In genomic region chr16:45251773-45252413, GRCm38 (mm10) we compare ENCODE assay signal across 20 mouse cellular contexts. TPM values are rescaled to one million over a fixed set of nuclear protein-coding genes. Genes with fewer than 3 reads are reported as not detected.
DNase-seq lines count a peak whose midpoint lies in the region; ATAC-seq and TF ChIP-seq lines count a peak whose summit lies in the region.
"Had no signal": no experiment of that assay in that cellular context is flagged by ENCODE, and none has a peak within 500 bp of the region (broad histone marks: within the 10 kb centered on the region; RNA-seq: fewer than 3 reads in every experiment).

No protein-coding gene starts in this region.

- H3K36me3 ChIP-seq in spleen, adult 2 months (ENCODE audit: control insufficient read depth, insufficient read depth, low read length): peaks cover 30% of the 10 kb centered on the region
- peaks cover 0 to 33% of the 10 kb centered on the region in 2 experiments for H3K36me3 ChIP-seq in CH12.LX (replicated peaks in 1 of 2; ENCODE audit: control insufficient read depth in 1 of 2, insufficient read depth in 1 of 2, low read length in 1 of 2)
- H3K36me3 ChIP-seq in midbrain, embryonic 10.5 days: no peaks in the 10 kb centered on the region
- H3K36me3 ChIP-seq: limb, embryonic 12.5 days; liver, embryonic 13.5 days; lung, embryonic 15.5 days; midbrain, embryonic 15.5 days; neural tube, embryonic 15.5 days had no signal

- DNase-seq in spleen, adult 2 months (ENCODE audit: low read depth in 1 of 2, low spot score in 2 of 2): peak in 1 of 2 experiments; percentile 61
- DNase-seq in spleen, adult 18-20 months: no peak
- DNase-seq in CD4-positive helper T cell, adult 2 months (ENCODE audit: low read depth, low spot score): peak; percentile 81
- peak; percentile 73 for DNase-seq in CH12.LX (ENCODE audit: extremely low read depth)
- DNase-seq in naive thymus-derived CD4-positive, alpha-beta T cell, adult 2 months (ENCODE audit: low read depth): peak; percentile 72
- DNase-seq in midbrain, embryonic 10.5 days (ENCODE audit: low spot score): no peak
- DNase-seq in gastrocnemius, postnatal 4 days (ENCODE audit: low spot score in 2 of 2): no peak
- DNase-seq: adrenal gland, adult 2 months; cerebellum, adult 9-10 months; gastrocnemius, postnatal 14 days; liver, embryonic 13.5 days; right cerebral cortex, postnatal 4 days had no signal

- dilution Hi-C loops in CH12.LX (cut with MboI; ENCODE audit: extremely low pct_ligation_motif_present, extremely low pct_unique_long_range_greater_than_20kb, low sequenced_read_pairs): no loop called here

- TF ChIP-seq RAD21 in CH12.LX (IDR thresholded peaks at IDR 0.05; ENCODE audit: low read depth, low read length): no peak

- peak overlapping the region; percentile 91 for H3K27ac ChIP-seq in spleen, adult 2 months (ENCODE audit: insufficient read depth, low read length)
- H3K27ac ChIP-seq in CH12.LX (ENCODE audit: insufficient read depth, low read depth): no peak overlapping the region
- no peak overlapping the region for H3K27ac ChIP-seq in midbrain, embryonic 10.5 days (replicated peaks)
- H3K27ac ChIP-seq: forebrain, embryonic 13.5 days; limb, embryonic 12.5 days; liver, embryonic 13.5 days; lung, embryonic 15.5 days; midbrain, embryonic 15.5 days; neural tube, embryonic 15.5 days had no signal

- H3K27me3 ChIP-seq in spleen, adult 2 months (ENCODE audit: control insufficient read depth, insufficient read depth, low read length): no peaks in the 10 kb centered on the region
- H3K27me3 ChIP-seq in CH12.LX (replicated peaks): no peaks in the 10 kb centered on the region
- H3K27me3 ChIP-seq in midbrain, embryonic 10.5 days (ENCODE audit: low read depth, poor library complexity, severe bottlenecking): no peaks in the 10 kb centered on the region
- H3K27me3 ChIP-seq: forebrain, embryonic 13.5 days; limb, embryonic 12.5 days; liver, embryonic 13.5 days; lung, embryonic 15.5 days; midbrain, embryonic 15.5 days; neural tube, embryonic 15.5 days had no signal

- H3K4me3 ChIP-seq in spleen, adult 2 months (ENCODE audit: extremely low read depth, insufficient read depth, insufficient read length): no peak overlapping the region
- no peak overlapping the region for H3K4me3 ChIP-seq in CH12.LX (replicated peaks in 1 of 3; ENCODE audit: low read depth in 2 of 3, low read length in 2 of 3, poor library complexity in 1 of 3)
- no peak overlapping the region for H3K4me3 ChIP-seq in midbrain, embryonic 10.5 days
- H3K4me3 ChIP-seq: forebrain, embryonic 13.5 days; limb, embryonic 12.5 days; liver, embryonic 13.5 days; lung, embryonic 15.5 days; midbrain, embryonic 15.5 days; myocyte; neural tube, embryonic 15.5 days had no signal

- in situ Hi-C loops in CH12.LX (cut with MboI; ENCODE audit: low pct_ligation_motif_present, low pct_unique_long_range_greater_than_20kb, low sequenced_read_pairs): no loop called here

- peaks cover 18% of the 10 kb centered on the region for H3K4me1 ChIP-seq in spleen, adult 2 months (ENCODE audit: control insufficient read depth, insufficient read depth, insufficient read length)
- H3K4me1 ChIP-seq in CH12.LX (ENCODE audit: control insufficient read depth in 1 of 2, insufficient read depth in 2 of 2): peaks cover 13 to 40% of the 10 kb centered on the region in 2 experiments; a peak in 3 of 4 replicates
- no peaks in the 10 kb centered on the region for H3K4me1 ChIP-seq in midbrain, embryonic 10.5 days
- H3K4me1 ChIP-seq: limb, embryonic 12.5 days; liver, embryonic 13.5 days; midbrain, embryonic 15.5 days had no signal

- TF ChIP-seq CTCF in spleen, adult 2 months (IDR thresholded peaks at IDR 0.05; ENCODE audit: extremely low read depth, insufficient read depth, insufficient read length, insufficient replicate concordance): no peak
- TF ChIP-seq CTCF in CH12.LX (conservative IDR thresholded peaks at IDR 0.05 in 1 of 2, IDR thresholded peaks at IDR 0.05 in 1 of 2; ENCODE audit: low read depth in 2 of 2, low read length in 2 of 2): no peak

- H3K9ac ChIP-seq in CH12.LX (ENCODE audit: insufficient read depth, low read depth): no peak overlapping the region
- H3K9ac ChIP-seq: forebrain, embryonic 13.5 days; limb, embryonic 12.5 days; liver, embryonic 13.5 days; lung, embryonic 15.5 days; midbrain, embryonic 15.5 days; neural tube, embryonic 15.5 days had no signal

- no peaks in the 10 kb centered on the region for H3K79me2 ChIP-seq in CH12.LX (replicated peaks; ENCODE audit: control insufficient read depth, extremely low read depth, insufficient read depth, poor library complexity, severe bottlenecking)

- TF ChIP-seq POLR2A in spleen, adult 2 months (IDR thresholded peaks at IDR 0.05; ENCODE audit: low read depth, low read length): no peak
- TF ChIP-seq POLR2A in CH12.LX (IDR thresholded peaks at IDR 0.05; ENCODE audit: low read depth, low read length): no peak

- peak overlapping the region; percentile 47; the same call in 1 of the 2 replicates for H3K4me2 ChIP-seq in CH12.LX (ENCODE audit: insufficient read depth, low read depth, poor library complexity, severe bottlenecking)
- H3K4me2 ChIP-seq: forebrain, embryonic 13.5 days; limb, embryonic 12.5 days; liver, embryonic 13.5 days; lung, embryonic 15.5 days; midbrain, embryonic 15.5 days; neural tube, embryonic 15.5 days had no signal

- WGBS in spleen, adult 2 months: 22% methylated on average over 6 of the region's 6 CpGs
- 89% methylated on average over 6 of the region's 6 CpGs for WGBS in midbrain, embryonic 10.5 days

- H3K9me3 ChIP-seq in CH12.LX (replicated peaks; ENCODE audit: low read length): no peaks in the 10 kb centered on the region
- no peaks in the 10 kb centered on the region for H3K9me3 ChIP-seq in midbrain, embryonic 10.5 days (replicated peaks)
- H3K9me3 ChIP-seq: forebrain, embryonic 13.5 days; limb, embryonic 12.5 days; liver, embryonic 13.5 days; lung, embryonic 15.5 days; midbrain, embryonic 15.5 days; neural tube, embryonic 15.5 days had no signal

- no peak for ATAC-seq in granulocyte monocyte progenitor cell, adult 5-6 weeks (replicated peaks; ENCODE audit: poor library complexity, severe bottlenecking)
- ATAC-seq: forebrain, embryonic 13.5 days; midbrain, embryonic 15.5 days had no signal

- peak; percentile 84 for TF ChIP-seq EP300 in CH12.LX (IDR thresholded peaks at IDR 0.05; ENCODE audit: low read length)

TF ChIP-seq in CH12.LX, 34 proteins besides CTCF, POLR2A, EP300 and RAD21:
- TF ChIP-seq MEF2A (IDR thresholded peaks at IDR 0.05; ENCODE audit: borderline replicate concordance, low read depth, low read length) (peak; percentile 96), USF1 (IDR thresholded peaks at IDR 0.05; ENCODE audit: low read depth, low read length) (no peak), MYC (IDR thresholded peaks at IDR 0.05; ENCODE audit: low read depth, low read length) (no peak), TCF12 (IDR thresholded peaks at IDR 0.05; ENCODE audit: low read depth, low read length) (peak; percentile 40; the same call in 1 of the 2 replicates), CHD1 (IDR thresholded peaks at IDR 0.05; ENCODE audit: low read depth, low read length) (peak; percentile 29; the same call in 1 of the 2 replicates), BHLHE40 (IDR thresholded peaks at IDR 0.05; ENCODE audit: low read depth, low read length) (peak; percentile 67), IRF4 (IDR thresholded peaks at IDR 0.05; ENCODE audit: low read depth, low read length) (peak; percentile 90), MXI1 (IDR thresholded peaks at IDR 0.05; ENCODE audit: low read depth, low read length) (peak; percentile 53; the same call in 1 of the 2 replicates), GABPA (IDR thresholded peaks at IDR 0.05; ENCODE audit: insufficient replicate concordance, low read depth, low read length) (no peak), JUND (conservative IDR thresholded peaks at IDR 0.05; ENCODE audit: low read depth, low read length) (peak; percentile 90), ZNF384 (IDR thresholded peaks at IDR 0.05; ENCODE audit: low read depth, low read length) (0 out of 2 replicates have a peak, but pooled peaks have one; percentile 22), JUN (IDR thresholded peaks at IDR 0.05; ENCODE audit: insufficient read depth, low read depth, low read length) (peak; percentile 77), ETS1 (conservative IDR thresholded peaks at IDR 0.05; ENCODE audit: low read depth, low read length) (peak; percentile 58; the same call in 1 of the 2 replicates), CHD2 (IDR thresholded peaks at IDR 0.05; ENCODE audit: low read length) (peak; percentile 51; the same call in 1 of the 2 replicates), ZMIZ1 (IDR thresholded peaks at IDR 0.05; ENCODE audit: low read depth, low read length) (no peak)

RNA-seq across cellular contexts. Expression of gene Btla, which starts 27.8 kb away (rescaled TPM):
- polyA plus RNA-seq in spleen, adult 2 months (2012; rRNA removed): 25.0 and 26.3 TPM in 2 replicates
- total RNA-seq in CH12.LX (2012; rRNA removed): 4.9 and 5.9 TPM in 2 replicates
- total RNA-seq in CH12.LX (2014; rRNA removed): 37.7 and 40.3 TPM in 2 replicates
- 25.5 and 25.8 TPM in 2 replicates for polyA plus RNA-seq in CH12.LX (2012; ENCODE audit: insufficient read length, low read depth)
- 0.72 and 0.73 TPM in 2 replicates for polyA plus RNA-seq in midbrain, embryonic 10.5 days (2016; fragmentation: Nextera tagmentation; extraction: Ambion mirVana)
- total RNA-seq in granulocyte monocyte progenitor cell, adult 5-6 weeks (2014; fragmentation: Nextera tagmentation): 6.1 and 12.1 TPM in 2 replicates
- 4.4 and 5.6 TPM in 2 replicates for total RNA-seq in granulocyte monocyte progenitor cell, adult 5-6 weeks (2017)
- total RNA-seq in gastrocnemius, postnatal 4 days (2021): under 1 TPM; 0.16 to 0.44 TPM
- polyA plus RNA-seq: stomach, embryonic 14.5 days had no signal

Comparison
In these comparisons a context has a peak if more than half of its experiments do, and no peak if none do; other contexts are left out.
1. DNase-seq: peak in CD4-positive helper T cell, adult 2 months (single experiment), CH12.LX (single experiment) and naive thymus-derived CD4-positive, alpha-beta T cell, adult 2 months (single experiment); none in spleen, adult 18-20 months (0 of 2), midbrain, embryonic 10.5 days (single experiment) and gastrocnemius, postnatal 4 days (0 of 2).